Comparison of ENCODE assay signal across 13 mouse cellular contexts in the genomic region with DNA sequence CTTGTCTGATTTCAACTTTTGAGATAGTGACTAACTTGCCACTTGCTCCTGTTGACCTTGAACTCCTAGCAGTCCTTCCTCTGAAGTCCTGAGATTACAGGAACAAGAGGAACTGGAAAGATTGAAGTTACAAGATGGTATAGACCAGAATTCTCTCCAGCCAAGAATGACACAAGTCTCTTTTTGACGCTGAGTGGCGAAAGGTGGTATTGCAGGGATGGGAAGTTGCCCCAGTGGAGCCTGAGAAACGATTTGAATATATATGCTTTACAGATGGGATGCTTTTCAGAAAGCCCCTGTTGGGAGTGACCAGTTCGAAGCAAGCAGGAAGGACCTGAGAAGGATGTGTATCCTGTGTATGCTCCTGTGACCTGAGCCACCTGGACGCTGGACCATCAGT. TPM values are rescaled to one million over a fixed set of nuclear protein-coding genes. Genes with fewer than 3 reads are reported as not detected.
DNase-seq lines count a peak whose midpoint lies in the region; ATAC-seq and TF ChIP-seq lines count a peak whose summit lies in the region.
"Had no signal": no experiment of that assay in that cellular context is flagged by ENCODE, and none has a peak within 500 bp of the region (broad histone marks: within the 10 kb centered on the region; RNA-seq: fewer than 3 reads in every experiment).

No protein-coding gene starts in this region.

- no peak overlapping the region for H3K9ac ChIP-seq in forebrain, embryonic 11.5 days (ENCODE audit: low read length)
- H3K9ac ChIP-seq in forebrain, embryonic 13.5 days, result no peak overlapping the region
- H3K9ac ChIP-seq in kidney, embryonic 15.5 days, result no peak overlapping the region
- H3K9ac ChIP-seq: embryonic facial prominence, embryonic 13.5 days had no signal

- no peaks in the 10 kb centered on the region for H3K36me3 ChIP-seq in forebrain, embryonic 11.5 days (ENCODE audit: control insufficient read depth, insufficient read depth, low read length)
- no peaks in the 10 kb centered on the region for H3K36me3 ChIP-seq in forebrain, embryonic 13.5 days (ENCODE audit: poor library complexity, severe bottlenecking)
- H3K36me3 ChIP-seq in kidney, embryonic 15.5 days, result no peaks in the 10 kb centered on the region
- H3K36me3 ChIP-seq in thymus, adult 2 months (ENCODE audit: control insufficient read depth, insufficient read depth, low read length), result no peaks in the 10 kb centered on the region
- H3K36me3 ChIP-seq: embryonic facial prominence, embryonic 13.5 days had no signal

- peak; percentile 33 for DNase-seq in forebrain, embryonic 11.5 days (ENCODE audit: low spot score)
- DNase-seq in kidney, postnatal 4 days, result peak; percentile 17 to 29
- DNase-seq in 3T3-L1 (ENCODE audit: low read depth, low spot score), result peak; percentile 11
- peak; percentile 23 for DNase-seq in brain, adult 2 months (ENCODE audit: low read depth, low spot score)
- DNase-seq in adrenal gland, postnatal 10 days, result no peak
- DNase-seq in thymus, adult 2 months, result no peak
- DNase-seq: cerebellum, postnatal 36 days; kidney, adult 9 months; liver; thymus, postnatal 36 days had no signal

- no peak for TF ChIP-seq CTCF in thymus, adult 2 months (IDR thresholded peaks at IDR 0.05; ENCODE audit: borderline replicate concordance, control insufficient read depth, extremely low read depth, insufficient read depth, low read length, poor library complexity)

- WGBS in forebrain, embryonic 11.5 days, result 70% methylated on average over 5 of the region's 5 CpGs
- 74% methylated on average over 5 of the region's 5 CpGs for WGBS in forebrain, embryonic 13.5 days
- WGBS in kidney, embryonic 15.5 days, result 66% methylated on average over 5 of the region's 5 CpGs
- WGBS in thymus, adult 2 months, result 71% methylated on average over 5 of the region's 5 CpGs

- no peak overlapping the region for H3K4me2 ChIP-seq in forebrain, embryonic 11.5 days (ENCODE audit: low read depth, low read length, severe bottlenecking)
- H3K4me2 ChIP-seq in forebrain, embryonic 13.5 days, result no peak overlapping the region
- H3K4me2 ChIP-seq in kidney, embryonic 15.5 days, result no peak overlapping the region
- H3K4me2 ChIP-seq: embryonic facial prominence, embryonic 13.5 days had no signal

- H3K4me3 ChIP-seq in forebrain, embryonic 11.5 days (ENCODE audit: low read depth, low read length), result no peak overlapping the region
- no peak overlapping the region for H3K4me3 ChIP-seq in forebrain, embryonic 13.5 days
- H3K4me3 ChIP-seq in kidney, embryonic 15.5 days (replicated peaks), result no peak overlapping the region
- H3K4me3 ChIP-seq in thymus, adult 2 months (ENCODE audit: control insufficient read depth, insufficient read depth, low read length), result no peak overlapping the region
- H3K4me3 ChIP-seq: embryonic facial prominence, embryonic 13.5 days had no signal

- ATAC-seq in forebrain, embryonic 11.5 days (replicated peaks; ENCODE audit: low FRiP score), result no peak
- no peak for ATAC-seq in forebrain, embryonic 13.5 days
- ATAC-seq in kidney, embryonic 15.5 days (replicated peaks; ENCODE audit: low FRiP score), result no peak

- no peaks in the 10 kb centered on the region for H3K27me3 ChIP-seq in forebrain, embryonic 11.5 days (ENCODE audit: control insufficient read depth, insufficient read depth, low read length)
- no peaks in the 10 kb centered on the region for H3K27me3 ChIP-seq in forebrain, embryonic 13.5 days
- H3K27me3 ChIP-seq in kidney, embryonic 15.5 days, result no peaks in the 10 kb centered on the region
- no peaks in the 10 kb centered on the region for H3K27me3 ChIP-seq in thymus, adult 2 months (ENCODE audit: control insufficient read depth, insufficient read depth, low read length)
- H3K27me3 ChIP-seq: embryonic facial prominence, embryonic 13.5 days had no signal

- H3K9me3 ChIP-seq in forebrain, embryonic 11.5 days (ENCODE audit: control insufficient read depth, low read length), result no peaks in the 10 kb centered on the region
- H3K9me3 ChIP-seq in forebrain, embryonic 13.5 days (replicated peaks), result no peaks in the 10 kb centered on the region; the same call in 1 of the 2 replicates
- H3K9me3 ChIP-seq in kidney, embryonic 15.5 days (replicated peaks), result no peaks in the 10 kb centered on the region
- H3K9me3 ChIP-seq: embryonic facial prominence, embryonic 13.5 days had no signal

- H3K4me1 ChIP-seq in forebrain, embryonic 11.5 days (replicated peaks; ENCODE audit: control insufficient read depth, insufficient read depth, low read length), result no peaks in the 10 kb centered on the region
- no peaks in the 10 kb centered on the region for H3K4me1 ChIP-seq in forebrain, embryonic 13.5 days
- peaks cover 14% of the 10 kb centered on the region; the same call in 1 of the 2 replicates for H3K4me1 ChIP-seq in kidney, embryonic 15.5 days
- H3K4me1 ChIP-seq in thymus, adult 2 months (replicated peaks; ENCODE audit: control insufficient read depth, insufficient read depth, low read length), result no peaks in the 10 kb centered on the region
- H3K4me1 ChIP-seq: embryonic facial prominence, embryonic 13.5 days had no signal

- H3K27ac ChIP-seq in forebrain, embryonic 11.5 days (ENCODE audit: low read depth, low read length), result no peak overlapping the region
- no peak overlapping the region for H3K27ac ChIP-seq in forebrain, embryonic 13.5 days
- H3K27ac ChIP-seq in kidney, embryonic 15.5 days, result no peak overlapping the region
- no peak overlapping the region for H3K27ac ChIP-seq in thymus, adult 2 months (ENCODE audit: control insufficient read depth, insufficient read depth, low read length)
- H3K27ac ChIP-seq: embryonic facial prominence, embryonic 13.5 days had no signal

- no peak for TF ChIP-seq POLR2A in thymus, adult 2 months (IDR thresholded peaks at IDR 0.05; ENCODE audit: control insufficient read depth, extremely low read depth, insufficient read depth, low read length, poor library complexity)

RNA-seq across cellular contexts. Expression of a gene that starts 54.2 kb away (rescaled TPM):
- 0.44 and 1.7 TPM in 2 replicates for polyA plus RNA-seq in forebrain, embryonic 11.5 days (2014; fragmentation: Nextera tagmentation; extraction: Ambion mirVana)
- polyA plus RNA-seq in forebrain, embryonic 13.5 days (2015; fragmentation: Nextera tagmentation; extraction: Ambion mirVana), result 0.53 and 0.57 TPM in 2 replicates
- polyA plus RNA-seq in kidney, embryonic 15.5 days (2015; fragmentation: Nextera tagmentation; extraction: Ambion mirVana), result 1.3 and 1.5 TPM in 2 replicates
- total RNA-seq in adrenal gland, postnatal 10 days (2021), result 1 to 10 TPM in 1 of 2 experiments, under 1 TPM in 1; 0.87 to 1.3 TPM
- 0.32 and 0.35 TPM in 2 replicates for polyA plus RNA-seq in thymus, adult 2 months (2012; rRNA removed)

Comparison
In these comparisons a context has a peak if more than half of its experiments do, and no peak if none do; other contexts are left out.
1. DNase-seq: peak in forebrain, embryonic 11.5 days (single experiment), kidney, postnatal 4 days (2 of 2), 3T3-L1 (single experiment) and brain, adult 2 months (single experiment); none in adrenal gland, postnatal 10 days (single experiment) and thymus, adult 2 months (single experiment).